Mouse (Mus musculus) testis, adult 2 months (tissue): ENCODE measurements around the gene Mfsd6l.

Experiments
- CTCF ChIP-seq: fragments of 200-500 bp; IDR thresholded peaks from 2 replicates; pipeline ENCODE4 v1.5.1; 2012; ENCODE audit warnings: low read depth, mild to moderate bottlenecking, inconsistent platforms, low read length, moderate library complexity; ENCODE audit not compliant: control insufficient read depth, insufficient read depth, insufficient replicate concordance
- POLR2A ChIP-seq: fragments of 200-500 bp; IDR thresholded peaks from 2 replicates; pipeline ENCODE4 v1.6.1; 2012; ENCODE audit warnings: low read depth, mild to moderate bottlenecking, inconsistent platforms, low read length, moderate library complexity; ENCODE audit not compliant: control insufficient read depth

GRCm38 (mm10) chr11:68602200-68602931 lies 46.4 kb downstream of the Mfsd6l start:
- TF ChIP-seq CTCF: no peak
- TF ChIP-seq POLR2A: no peak
